Mouse (Mus musculus) right cerebral cortex, postnatal 25 days (tissue): Measurements from ENCODE around the gene Rpl9.

Experiments used
- DNase-seq: peaks from one replicate; pipeline ENCODE4 v3.0.0; 2022

The Rpl9 gene

GRCm38 (mm10) chr5:65371551-65371950 is 19.7 kb downstream of the Rpl9 start:
- DNase-seq, result no peak

DNA sequence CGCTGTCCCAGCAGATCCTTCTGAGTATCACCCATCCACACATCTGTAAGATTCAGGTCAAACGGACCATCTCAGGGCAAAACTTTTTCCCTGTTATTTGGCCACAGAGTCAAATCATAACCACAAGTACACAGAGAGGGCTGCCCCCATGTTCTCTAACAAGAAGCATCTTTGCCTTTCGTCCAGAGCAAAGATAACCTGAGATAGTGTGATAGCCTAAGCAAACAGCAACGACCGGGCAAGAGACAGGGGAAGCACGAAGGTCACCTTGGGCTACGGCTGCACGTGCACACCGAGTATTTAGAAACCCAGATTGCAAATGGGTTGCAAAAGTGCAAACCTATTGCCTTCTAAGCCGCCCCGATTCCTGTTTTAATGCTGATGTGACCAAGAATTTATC is 23.4 kb downstream of the Rpl9 start:
- DNase-seq, result no peak

- no peak for DNase-seq
Observed at GRCm38 (mm10) chr5:65357771-65358170, 33.5 kb downstream of the Rpl9 start.

DNA sequence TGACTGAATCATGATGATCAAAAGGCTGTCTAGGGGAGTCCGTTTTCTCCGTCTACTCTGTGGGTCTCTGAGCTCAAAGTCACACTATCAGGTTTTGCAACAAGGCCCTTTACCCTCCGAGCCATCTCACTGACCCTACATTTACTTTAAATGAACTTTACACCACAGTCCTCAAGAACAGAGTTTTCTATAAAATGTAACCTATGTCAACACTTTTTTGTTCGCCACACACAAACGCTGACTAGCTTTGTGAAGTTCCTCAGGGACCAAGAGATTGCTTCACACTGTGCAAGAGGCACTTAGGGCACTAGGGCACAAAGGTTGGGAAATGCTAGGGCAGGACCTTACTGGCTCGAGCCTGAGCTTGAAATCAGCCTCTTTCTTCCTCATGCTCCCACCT is 34.4 kb downstream of the Rpl9 start:
- no peak for DNase-seq

- no peak for DNase-seq
Observed at GRCm38 (mm10) chr5:65354985-65355384, 36.3 kb downstream of the Rpl9 start.

DNA sequence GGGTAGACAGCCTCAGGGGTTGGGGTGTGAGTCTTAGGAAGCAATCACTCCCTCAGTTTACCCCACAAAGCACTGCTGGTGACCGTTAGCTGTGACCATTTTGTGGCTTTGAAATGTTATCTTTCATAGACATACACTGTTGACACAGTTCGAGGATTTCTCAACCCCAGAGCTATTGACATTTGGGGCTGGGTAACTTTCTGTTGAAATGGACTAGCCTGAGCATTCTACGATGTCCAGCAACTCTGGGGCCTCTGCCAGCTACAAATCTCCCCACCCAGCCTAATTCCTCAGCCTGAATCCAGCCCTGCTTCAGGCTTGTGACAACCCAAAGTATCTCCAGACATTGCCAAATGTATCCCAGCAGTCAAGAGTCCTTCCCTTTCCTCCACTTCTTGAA is 37.1 kb downstream of the Rpl9 start:
- DNase-seq, result no peak

DNA sequence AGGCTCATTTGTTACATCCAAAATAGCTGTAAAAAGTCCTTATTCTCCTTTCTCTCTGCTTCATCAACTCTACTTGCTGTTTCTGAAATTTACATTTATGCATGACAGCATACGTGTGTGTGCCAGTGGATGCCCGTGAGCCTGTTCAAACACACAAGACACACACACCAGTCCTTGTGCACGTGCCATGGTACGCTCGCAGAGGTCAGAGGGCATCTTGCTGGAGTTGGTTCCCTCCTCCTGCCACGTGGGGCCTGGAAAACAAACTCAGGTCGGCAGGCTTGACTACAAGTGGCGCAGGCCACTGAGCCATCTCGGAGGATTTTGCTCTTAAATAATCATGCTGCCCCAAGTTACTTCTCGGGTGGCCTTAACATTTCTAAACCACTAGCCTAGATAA is 40.7 kb downstream of the Rpl9 start:
- DNase-seq, result no peak

- no peak for DNase-seq
Observed at GRCm38 (mm10) chr5:65348168-65348567, 43.1 kb downstream of the Rpl9 start, which contains the start of gene Klb. Klb (plus strand) TSS chr5:65348314.

DNA sequence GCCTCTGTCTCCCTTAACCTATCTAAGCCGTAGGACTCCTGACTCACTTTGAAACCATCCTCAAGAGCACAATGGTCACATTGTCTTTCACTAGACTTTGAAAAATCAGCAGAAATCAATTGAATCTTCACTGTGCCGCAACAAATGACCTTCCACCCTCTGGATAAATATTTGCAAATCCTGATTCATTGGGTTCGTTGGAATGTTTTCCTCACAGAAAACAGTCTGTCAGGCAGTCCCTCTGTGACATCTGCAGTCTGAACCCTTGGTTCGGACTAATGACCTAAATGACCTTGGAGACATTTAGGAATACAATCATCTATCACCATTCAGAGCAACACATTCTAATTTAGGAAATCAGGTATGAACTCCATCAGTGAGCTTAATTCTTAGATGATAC is 51.1 kb downstream of the Rpl9 start:
- no peak for DNase-seq

DNA sequence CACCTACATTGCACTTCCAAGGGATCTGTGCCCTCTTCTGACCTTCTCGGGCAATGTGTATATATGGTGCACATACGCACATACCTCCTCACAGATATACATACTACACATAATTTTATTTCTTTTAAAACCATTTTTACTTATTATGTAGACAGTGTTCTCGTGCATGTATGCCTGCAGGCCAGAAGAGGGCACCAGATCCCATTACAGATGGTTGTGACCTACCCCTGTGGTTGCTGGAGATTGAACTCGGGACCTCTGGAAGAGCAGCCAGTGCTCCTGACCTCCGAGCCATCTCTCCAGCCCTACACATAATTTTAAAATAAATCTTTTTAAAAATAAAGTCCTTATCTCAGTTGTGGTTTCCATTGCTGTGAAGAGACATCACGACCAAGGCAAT is 52.9 kb downstream of the Rpl9 start:
- no peak for DNase-seq
